Mouse (Mus musculus): Measurements from ENCODE around the gene Olfr338.
"Not testable (repeated sequence)": the region's sequence is repeated elsewhere in the genome, so short reads cannot be mapped to it uniquely, and the experiment has no call there.

Gene Olfr338

GRCm38 (mm10) chr2:36373219-36373618, at the start of gene Olfr338:
Olfr338 (plus strand) TSS chr2:36373519.
- in situ Hi-C loops (cut with MboI; ENCODE audit: low sequenced_read_pairs): no loop called here

GRCm38 (mm10) chr2:36415174-36415573, 41.9 kb downstream of the Olfr338 start:
- in situ Hi-C loops (cut with MboI; ENCODE audit: low sequenced_read_pairs): not testable (repeated sequence)

GRCm38 (mm10) chr2:36415591-36415990, 42.3 kb downstream of the Olfr338 start:
- in situ Hi-C loops (cut with MboI; ENCODE audit: low sequenced_read_pairs): not testable (repeated sequence)

- in situ Hi-C loops (cut with MboI; ENCODE audit: low sequenced_read_pairs): no loop called here
Observed at GRCm38 (mm10) chr2:36418647-36419046, 45.3 kb downstream of the Olfr338 start, which contains the start of gene Olfr339. Olfr339 (plus strand) TSS chr2:36418947.

All from CH12F3 (cell line).